Mouse (Mus musculus) midbrain, embryonic 15.5 days (tissue): ENCODE measurements around the gene Ror1. TPM values are rescaled to one million over a fixed set of nuclear protein-coding genes. Genes with fewer than 3 reads are reported as not detected.

Source experiments
- ATAC-seq: fragments of 200-750 bp; cut with Nextera tagmentation; replicated peaks from 2 replicates; pipeline ENCODE4 v1.8.0; 2017; ENCODE audit warnings: moderate TSS enrichment
- H3K27ac ChIP-seq: fragments of 300-500 bp; sonication (generic); 2 replicates; pipeline ENCODE4 v1.5.1; 2015; ENCODE audit warnings: mild to moderate bottlenecking, inconsistent platforms
- H3K27me3 ChIP-seq: fragments of 300-500 bp; sonication (generic); replicated peaks from 2 replicates; pipeline ENCODE4 v1.6.1; 2015; ENCODE audit warnings: inconsistent platforms
- H3K36me3 ChIP-seq: fragments of 300-500 bp; sonication (generic); replicated peaks from 2 replicates; pipeline ENCODE4 v1.6.1; 2015; ENCODE audit warnings: inconsistent platforms
- H3K4me1 ChIP-seq: fragments of 300-500 bp; sonication (generic); 2 replicates; pipeline ENCODE4 v1.6.1; 2015; ENCODE audit warnings: inconsistent platforms
- H3K4me2 ChIP-seq: fragments of 300-500 bp; sonication (generic); 2 replicates; pipeline ENCODE4 v1.6.1; 2015; ENCODE audit warnings: inconsistent platforms, mild to moderate bottlenecking, moderate library complexity
- H3K4me3 ChIP-seq: fragments of 300-500 bp; sonication (generic); 2 replicates; pipeline ENCODE4 v1.5.1; 2015; ENCODE audit warnings: mild to moderate bottlenecking, inconsistent platforms
- H3K9ac ChIP-seq: fragments of 300-500 bp; sonication (generic); 2 replicates; pipeline ENCODE4 v1.6.1; 2015; ENCODE audit warnings: mild to moderate bottlenecking, inconsistent platforms
- H3K9me3 ChIP-seq: fragments of 300-500 bp; sonication (generic); 2 replicates; pipeline ENCODE4 v1.6.1; 2016; ENCODE audit warnings: inconsistent platforms
- WGBS: fragments of 180-500 bp; shearing (Covaris S2); methylation state at CpG from one replicate; pipeline ENCODE4 v1.1.7; 2015; ENCODE audit warnings: mixed read lengths; 5-methylcytosine and 5-hydroxymethylcytosine counted together
- polyA plus RNA-seq: library from polyadenylated mRNA; unstranded; fragments of >200 nt; fragmentation: Nextera tagmentation; extraction: Ambion mirVana; gene quantifications from 2 replicates; pipeline ENCODE4 v1.2.1, GENCODE M21; 2015

Ror1 gene
- polyA plus RNA-seq, 1 experiment from 2014 or later, result 1.1 TPM

GRCm38 (mm10) chr4:100251270-100251669, 155.7 kb downstream of the Ror1 start:
- no peaks in the 10 kb centered on the region for H3K36me3 ChIP-seq
- 70% methylated on average over 2 of the region's 2 CpGs for WGBS

GRCm38 (mm10) chr4:100252050-100252449, 156.5 kb downstream of the Ror1 start:
- no peaks in the 10 kb centered on the region for H3K4me1 ChIP-seq
- ATAC-seq, result no peak
- no peak overlapping the region for H3K9ac ChIP-seq
- no peak overlapping the region for H3K4me3 ChIP-seq
- H3K4me2 ChIP-seq, result no peak overlapping the region
- WGBS, result 80% methylated on average over 1 of the region's 1 CpGs
- no peaks in the 10 kb centered on the region for H3K27me3 ChIP-seq
- H3K27ac ChIP-seq, result no peak overlapping the region
- no peaks in the 10 kb centered on the region for H3K36me3 ChIP-seq
- H3K9me3 ChIP-seq, result no peaks in the 10 kb centered on the region

More at GRCm38 (mm10) chr4:100251270-100251669, 155.7 kb downstream of the Ror1 start:
- Histone ChIP-seq H3K9me3 (no peaks in the 10 kb centered on the region), H3K27ac (no peak overlapping the region), H3K4me1 (no peaks in the 10 kb centered on the region), H3K4me3 (no peak overlapping the region), H3K4me2 (no peak overlapping the region), H3K27me3 (no peaks in the 10 kb centered on the region), H3K9ac (no peak overlapping the region)
- no peak for ATAC-seq

- H3K4me2 ChIP-seq, result no peak overlapping the region
- ATAC-seq, result no peak
- H3K4me3 ChIP-seq, result no peak overlapping the region
- H3K4me1 ChIP-seq, result no peaks in the 10 kb centered on the region
- H3K27ac ChIP-seq, result no peak overlapping the region
- no peaks in the 10 kb centered on the region for H3K36me3 ChIP-seq
- H3K9ac ChIP-seq, result no peak overlapping the region
- 71% methylated on average over 10 of the region's 10 CpGs for WGBS
- no peaks in the 10 kb centered on the region for H3K27me3 ChIP-seq
- H3K9me3 ChIP-seq, result no peaks in the 10 kb centered on the region
Observed at GRCm38 (mm10) chr4:100252646-100253045, 157.1 kb downstream of the Ror1 start.

GRCm38 (mm10) chr4:100253401-100253800, 157.8 kb downstream of the Ror1 start:
- no peaks in the 10 kb centered on the region for H3K9me3 ChIP-seq
- H3K36me3 ChIP-seq, result no peaks in the 10 kb centered on the region
- no peak overlapping the region for H3K9ac ChIP-seq
- H3K27me3 ChIP-seq, result no peaks in the 10 kb centered on the region
- no peak overlapping the region for H3K4me3 ChIP-seq
- H3K4me1 ChIP-seq, result no peaks in the 10 kb centered on the region
- ATAC-seq, result no peak
- H3K4me2 ChIP-seq, result no peak overlapping the region
- H3K27ac ChIP-seq, result no peak overlapping the region
- 86% methylated on average over 9 of the region's 9 CpGs for WGBS

- H3K4me2 ChIP-seq, result no peak overlapping the region
- H3K27me3 ChIP-seq, result no peaks in the 10 kb centered on the region
- H3K9ac ChIP-seq, result no peak overlapping the region
- H3K27ac ChIP-seq, result no peak overlapping the region
- H3K4me3 ChIP-seq, result no peak overlapping the region
- H3K9me3 ChIP-seq, result no peaks in the 10 kb centered on the region
- no peaks in the 10 kb centered on the region for H3K4me1 ChIP-seq
- no peak for ATAC-seq
- H3K36me3 ChIP-seq, result no peaks in the 10 kb centered on the region
- 62% methylated on average over 7 of the region's 7 CpGs for WGBS
Observed at GRCm38 (mm10) chr4:100253831-100254230, 158.2 kb downstream of the Ror1 start.

GRCm38 (mm10) chr4:100258462-100258861, 162.9 kb downstream of the Ror1 start:
- H3K4me2 ChIP-seq, result no peak overlapping the region
- no peaks in the 10 kb centered on the region for H3K36me3 ChIP-seq
- H3K4me1 ChIP-seq, result no peaks in the 10 kb centered on the region
- H3K9me3 ChIP-seq, result no peaks in the 10 kb centered on the region
- ATAC-seq, result no peak
- no peak overlapping the region for H3K9ac ChIP-seq
- no peaks in the 10 kb centered on the region for H3K27me3 ChIP-seq
- 95% methylated on average over 5 of the region's 5 CpGs for WGBS
- H3K27ac ChIP-seq, result no peak overlapping the region
- H3K4me3 ChIP-seq, result no peak overlapping the region

GRCm38 (mm10) chr4:100263917-100264316, 168.3 kb downstream of the Ror1 start:
- Histone ChIP-seq H3K36me3 (no peaks in the 10 kb centered on the region), H3K27me3 (no peaks in the 10 kb centered on the region), H3K9me3 (no peaks in the 10 kb centered on the region), H3K4me3 (no peak overlapping the region), H3K4me1 (no peaks in the 10 kb centered on the region), H3K9ac (no peak overlapping the region), H3K27ac (no peak overlapping the region), H3K4me2 (no peak overlapping the region)
- ATAC-seq, result no peak
- WGBS, result 97% methylated on average over 1 of the region's 1 CpGs

- Histone ChIP-seq H3K27me3 (no peaks in the 10 kb centered on the region), H3K36me3 (no peaks in the 10 kb centered on the region), H3K4me1 (no peaks in the 10 kb centered on the region), H3K9ac (no peak overlapping the region), H3K4me3 (no peak overlapping the region), H3K4me2 (no peak overlapping the region), H3K9me3 (no peaks in the 10 kb centered on the region), H3K27ac (no peak overlapping the region)
- WGBS, result 81% methylated on average over 10 of the region's 10 CpGs
- no peak for ATAC-seq
Observed at GRCm38 (mm10) chr4:100271059-100271735, 175.6 kb downstream of the Ror1 start.

GRCm38 (mm10) chr4:100271736-100272127, 176.1 kb downstream of the Ror1 start:
- WGBS, result 66% methylated on average over 6 of the region's 6 CpGs
- H3K27ac ChIP-seq, result no peak overlapping the region
- H3K4me2 ChIP-seq, result no peak overlapping the region
- H3K9me3 ChIP-seq, result no peaks in the 10 kb centered on the region
- no peaks in the 10 kb centered on the region for H3K36me3 ChIP-seq
- H3K4me1 ChIP-seq, result no peaks in the 10 kb centered on the region
- ATAC-seq, result no peak
- no peak overlapping the region for H3K9ac ChIP-seq
- H3K27me3 ChIP-seq, result no peaks in the 10 kb centered on the region
- H3K4me3 ChIP-seq, result no peak overlapping the region

GRCm38 (mm10) chr4:100273356-100273755, 177.8 kb downstream of the Ror1 start:
- Histone ChIP-seq H3K9me3 (no peaks in the 10 kb centered on the region), H3K4me2 (no peak overlapping the region), H3K27ac (no peak overlapping the region), H3K36me3 (no peaks in the 10 kb centered on the region), H3K27me3 (no peaks in the 10 kb centered on the region), H3K9ac (no peak overlapping the region), H3K4me1 (no peaks in the 10 kb centered on the region), H3K4me3 (no peak overlapping the region)
- 94% methylated on average over 3 of the region's 3 CpGs for WGBS
- ATAC-seq, result no peak

- 93% methylated on average over 4 of the region's 4 CpGs for WGBS
Observed at GRCm38 (mm10) chr4:100273807-100274480, 178.4 kb downstream of the Ror1 start.

GRCm38 (mm10) chr4:100276482-100276881, 180.9 kb downstream of the Ror1 start:
- Histone ChIP-seq H3K4me2 (no peak overlapping the region), H3K4me1 (no peaks in the 10 kb centered on the region), H3K9me3 (no peaks in the 10 kb centered on the region), H3K36me3 (no peaks in the 10 kb centered on the region), H3K9ac (no peak overlapping the region), H3K4me3 (no peak overlapping the region), H3K27ac (no peak overlapping the region), H3K27me3 (no peaks in the 10 kb centered on the region)
- WGBS, result 81% methylated on average over 7 of the region's 7 CpGs
- ATAC-seq, result no peak

More at GRCm38 (mm10) chr4:100273807-100274480, 178.4 kb downstream of the Ror1 start:
- H3K9ac ChIP-seq, result no peak overlapping the region
- H3K9me3 ChIP-seq, result no peaks in the 10 kb centered on the region
- H3K27me3 ChIP-seq, result no peaks in the 10 kb centered on the region
- no peak overlapping the region for H3K27ac ChIP-seq
- no peak overlapping the region for H3K4me2 ChIP-seq
- no peaks in the 10 kb centered on the region for H3K4me1 ChIP-seq
- no peak overlapping the region for H3K4me3 ChIP-seq
- no peak for ATAC-seq
- H3K36me3 ChIP-seq, result no peaks in the 10 kb centered on the region

GRCm38 (mm10) chr4:100276970-100277369, 181.4 kb downstream of the Ror1 start:
- Histone ChIP-seq H3K36me3 (no peaks in the 10 kb centered on the region), H3K27ac (no peak overlapping the region), H3K4me3 (no peak overlapping the region), H3K4me1 (no peaks in the 10 kb centered on the region), H3K9me3 (no peaks in the 10 kb centered on the region), H3K27me3 (no peaks in the 10 kb centered on the region), H3K9ac (no peak overlapping the region), H3K4me2 (no peak overlapping the region)
- no peak for ATAC-seq
- 94% methylated on average over 1 of the region's 1 CpGs for WGBS
